Mouse (Mus musculus): ENCODE data around the gene Yju2. TPM values are rescaled to one million over a fixed set of nuclear protein-coding genes. Genes with fewer than 3 reads are reported as not detected.
"Not testable (repeated sequence)": the region's sequence is repeated elsewhere in the genome, so short reads cannot be mapped to it uniquely, and the experiment has no call there.

Gene Yju2
- total RNA-seq (2021), result 10 to 100 TPM; 16.7 to 20.1 TPM
- long read RNA-seq, experiment 1, transcript Yju2-201 (8 exons, 1,660 nt), result major isoform, 11 of 31 reads
- long read RNA-seq, experiment 1, partial matches to known transcripts, result 14 of 31 reads
- long read RNA-seq, experiment 1, other reads (novel, unspliced or antisense), result 4 of 31 reads
- long read RNA-seq, experiment 2, transcript Yju2-201 (8 exons, 1,660 nt), result major isoform, 5 of 9 reads
- long read RNA-seq, experiment 2, partial matches to known transcripts, result 1 of 9 reads
- long read RNA-seq, experiment 2, other reads (novel, unspliced or antisense), result 1 of 9 reads

DNA sequence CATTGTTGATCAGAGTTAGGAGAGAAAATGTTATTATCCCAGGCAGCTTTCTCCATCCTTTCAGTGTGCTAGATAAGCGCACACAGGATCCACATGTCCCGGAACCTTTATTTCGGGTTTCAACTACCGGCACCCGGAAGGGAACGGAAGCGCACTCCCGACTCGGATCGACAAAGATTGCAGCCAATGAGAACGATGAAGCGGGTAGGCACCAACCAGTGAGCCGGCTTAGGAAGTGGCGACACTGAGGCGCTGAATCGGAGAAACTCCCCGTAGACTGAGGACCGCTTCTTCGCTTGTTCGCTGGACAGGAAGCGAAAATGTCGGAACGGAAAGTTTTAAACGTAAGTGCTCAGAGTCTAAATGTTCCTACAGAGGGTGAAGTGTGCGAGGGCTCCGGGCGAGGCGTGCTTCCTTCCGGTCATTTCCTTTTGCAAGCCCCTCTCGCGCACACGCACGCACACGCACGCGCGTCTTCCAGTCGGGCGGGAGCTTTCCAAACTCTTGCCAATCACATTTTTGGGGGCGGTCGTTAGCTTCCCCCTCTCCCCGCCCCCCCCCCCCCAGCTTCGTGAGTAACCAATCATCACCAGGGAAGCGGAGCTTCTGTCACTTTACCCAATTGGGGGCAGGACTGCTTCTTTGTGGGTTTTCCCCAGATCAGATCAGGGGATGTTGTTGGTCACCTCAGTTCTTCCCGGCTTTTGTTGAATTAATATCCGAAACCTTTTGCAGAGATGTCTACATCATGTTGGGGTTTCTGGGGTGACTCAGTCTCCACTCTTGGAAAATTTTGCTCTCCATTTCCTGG lies at the start of gene Yju2:
Yju2 (plus strand) TSS at position 182 of the 811 bp plus-strand sequence.
- peak; percentile 94 for DNase-seq

DNA sequence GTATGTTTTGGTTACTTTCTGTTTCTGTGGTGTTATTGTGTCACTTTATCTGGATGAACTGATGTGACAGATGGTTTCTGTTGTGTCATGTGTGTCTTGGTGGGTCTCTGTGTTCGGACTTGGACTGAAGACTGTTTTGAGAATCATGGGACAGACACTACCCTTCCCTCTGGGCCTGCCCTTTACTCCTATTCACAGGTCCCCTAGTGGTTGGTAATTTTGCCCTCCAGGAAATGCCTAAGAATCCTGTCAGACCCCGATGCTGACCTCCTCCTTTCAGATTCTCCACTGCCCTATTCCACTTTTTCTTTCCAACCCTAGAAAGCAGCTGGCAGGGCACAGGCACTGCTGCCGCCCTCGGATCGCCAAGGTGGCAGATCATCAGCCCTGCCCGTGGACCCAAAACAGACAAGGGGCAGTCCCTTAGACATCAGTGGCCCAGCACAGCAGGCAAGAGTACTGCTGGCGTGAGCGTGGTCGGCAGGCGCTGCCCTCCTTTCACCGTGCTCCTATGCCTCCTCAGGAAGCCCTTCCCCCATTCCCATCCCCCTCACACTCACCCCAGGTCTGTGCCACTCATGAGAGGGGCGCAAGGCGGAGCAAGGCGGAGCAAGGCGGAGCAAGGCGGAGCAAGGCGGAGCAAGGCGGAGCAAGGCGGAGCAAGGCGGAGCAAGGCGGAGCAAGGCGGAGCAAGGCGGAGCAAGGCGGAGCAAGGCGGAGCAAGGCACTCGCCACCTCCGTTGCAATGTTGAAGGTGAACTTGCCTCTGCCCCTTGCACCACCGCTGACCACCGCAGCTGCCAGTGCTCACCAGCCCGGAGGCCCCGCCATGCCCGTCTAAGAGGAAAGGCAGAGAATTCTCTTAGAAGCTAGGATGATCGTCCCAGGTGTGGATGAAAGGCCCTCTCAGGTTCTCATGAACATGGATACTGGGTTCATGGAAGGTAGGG lies 27.1 kb upstream of the Yju2 start:
- peak; percentile 67 for DNase-seq

DNA sequence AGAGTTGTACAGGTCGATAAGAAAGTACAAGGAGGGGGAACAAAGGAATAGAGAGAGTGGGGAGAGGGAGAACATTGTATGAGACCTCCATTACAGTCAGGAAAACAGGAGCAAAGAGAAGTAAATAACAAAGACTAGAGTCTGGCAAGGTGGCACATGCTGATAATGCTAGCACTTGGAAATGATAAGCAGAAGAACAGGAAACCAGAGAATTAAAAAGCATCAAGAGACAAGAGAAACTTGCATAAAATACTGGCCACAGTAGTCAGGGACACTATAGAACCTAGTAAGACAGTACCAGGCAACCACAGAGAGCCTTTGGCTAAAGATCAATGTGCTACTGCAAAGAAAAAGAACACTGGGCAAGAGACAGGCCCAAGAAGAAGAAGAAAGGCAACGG lies 26.3 kb upstream of the Yju2 start:
- DNase-seq, result no peak

DNA sequence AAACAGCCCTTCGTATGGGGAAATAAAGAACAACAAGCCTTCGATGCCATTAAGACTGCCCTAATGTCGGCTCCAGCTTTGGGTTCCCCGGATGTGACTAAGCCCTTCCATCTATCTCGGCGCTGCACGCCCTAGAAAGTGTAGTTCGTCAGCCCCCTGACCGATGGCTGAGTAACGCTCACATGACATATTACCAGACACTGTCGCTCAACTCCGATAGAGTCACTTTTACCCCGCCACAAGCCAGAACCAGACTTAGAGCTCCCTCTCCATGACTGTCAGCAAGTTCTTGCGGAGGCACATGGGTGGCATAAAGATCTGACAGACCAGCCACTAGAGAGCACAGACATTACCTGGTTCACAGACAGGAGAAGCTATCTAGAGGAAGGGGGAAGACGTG lies 25.7 kb upstream of the Yju2 start:
- DNase-seq, result no peak

DNA sequence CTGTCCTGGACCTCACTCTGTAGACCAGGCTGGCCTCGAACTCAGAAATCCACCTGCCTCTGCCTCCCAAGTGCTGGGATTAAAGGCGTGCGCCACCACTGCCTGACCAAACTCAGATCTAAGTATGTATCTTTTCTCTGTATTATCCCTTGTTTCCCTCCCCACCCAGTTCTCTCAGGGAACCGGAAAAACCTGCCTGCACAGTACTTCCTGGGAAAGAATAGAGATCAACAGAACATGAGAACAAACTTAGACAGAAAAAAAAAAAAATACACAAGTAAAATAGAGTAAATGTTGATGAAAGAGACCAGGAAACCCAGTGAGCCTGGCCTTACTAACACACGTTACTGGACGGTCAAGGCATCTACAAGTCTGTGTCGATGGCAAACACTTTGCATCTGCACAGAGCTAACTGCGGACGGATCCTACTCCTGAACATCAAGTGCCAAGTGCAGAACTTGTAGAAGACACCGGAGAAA lies 14.5 kb upstream of the Yju2 start:
- not testable (repeated sequence) for DNase-seq

DNA sequence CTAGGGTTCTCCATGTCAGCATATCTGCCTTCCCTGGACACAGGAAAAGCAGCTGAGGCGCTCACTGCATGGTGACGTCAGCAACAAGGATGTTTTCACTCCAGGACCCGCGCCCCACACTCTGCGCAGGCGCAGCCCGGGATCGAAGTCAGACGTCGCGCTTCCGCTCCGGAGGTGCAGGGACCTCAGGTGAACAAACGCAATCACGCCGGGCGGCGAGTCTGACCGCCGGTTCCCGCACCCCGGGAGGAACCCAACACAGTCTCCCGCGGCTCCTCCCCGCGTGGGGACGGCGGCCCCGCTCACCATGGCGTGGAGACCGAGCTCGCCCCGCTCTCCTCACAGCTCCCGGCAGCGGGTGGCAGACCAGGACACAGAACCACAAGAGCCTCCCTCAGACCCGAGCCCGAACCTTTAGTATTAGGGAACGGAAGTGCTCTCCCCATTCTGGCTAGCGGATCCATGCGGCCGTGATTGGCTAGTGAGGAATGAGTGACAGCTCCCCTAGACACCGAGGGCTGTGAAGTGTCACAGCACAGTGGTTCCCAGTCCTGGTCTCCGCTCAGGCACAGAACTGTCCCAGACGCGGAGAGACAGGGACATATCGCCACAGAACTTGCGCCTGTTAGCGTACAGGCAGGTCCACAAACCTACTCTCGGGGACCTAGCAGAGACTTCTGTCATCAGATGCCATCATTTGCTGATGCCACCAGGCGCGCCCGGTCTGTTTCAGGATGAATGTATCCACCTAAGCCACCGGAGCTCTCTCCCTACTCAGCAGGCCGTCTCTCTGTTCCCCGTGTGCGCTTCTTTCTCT lies 13.8 kb upstream of the Yju2 start:
- DNase-seq, result peak; percentile 95

DNA sequence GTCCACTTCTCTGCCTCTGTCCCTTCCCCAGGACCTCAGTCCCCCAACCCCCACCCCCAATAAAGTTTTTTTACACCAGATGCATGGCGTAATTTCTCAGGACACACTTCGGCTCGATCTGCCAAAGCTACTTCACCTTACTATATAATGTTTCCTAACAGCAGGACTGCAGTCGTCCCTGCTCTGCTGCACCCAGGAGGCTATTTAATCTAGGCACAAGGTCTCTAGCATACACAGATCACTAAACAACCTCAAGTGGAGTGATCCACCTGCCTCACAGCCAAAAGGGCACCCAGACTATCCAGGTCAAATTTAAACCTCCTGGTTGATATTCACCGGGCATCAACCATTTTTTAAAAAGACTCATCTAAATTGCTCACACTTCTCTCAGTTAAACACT lies 13.2 kb upstream of the Yju2 start:
- DNase-seq, result peak; percentile 16

DNA sequence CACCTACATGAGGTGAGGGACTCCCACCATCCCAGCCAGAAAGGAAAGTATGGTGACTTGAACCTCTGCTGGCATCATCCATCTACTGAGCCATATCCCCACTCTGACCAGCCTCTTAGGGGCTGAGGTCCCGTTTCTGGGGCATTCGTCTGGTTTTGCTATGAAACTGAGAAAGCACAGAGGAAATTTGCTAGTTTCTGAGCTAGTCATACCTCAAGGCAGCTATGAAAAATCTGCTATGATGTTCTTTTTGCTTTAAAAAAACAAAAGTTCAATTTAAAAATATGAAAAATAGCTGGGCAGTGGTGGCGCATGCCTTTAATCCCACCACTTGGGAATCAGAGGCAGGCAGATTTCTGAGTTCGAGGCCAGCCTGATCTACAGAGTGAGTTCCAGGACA lies 10.3 kb upstream of the Yju2 start:
- no peak for DNase-seq

DNA sequence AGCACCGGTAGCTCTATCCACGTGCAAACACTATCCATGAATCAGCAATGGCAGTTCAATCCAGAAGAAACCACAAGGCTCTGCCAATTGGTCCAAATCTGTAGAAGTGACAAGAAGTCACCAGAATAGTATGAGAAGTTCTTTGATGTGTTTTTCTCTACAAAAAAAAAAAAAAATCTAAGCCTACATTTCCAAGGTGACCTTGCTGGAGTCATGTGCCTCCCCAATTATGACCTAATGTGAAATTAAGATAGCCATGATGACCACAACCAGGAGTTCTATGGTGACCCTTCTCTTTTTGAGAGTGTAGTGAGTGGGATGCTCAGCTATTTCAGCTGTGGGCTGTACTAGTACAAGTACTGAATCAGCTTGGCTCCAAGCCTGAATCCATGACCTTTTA lies 9.5 kb upstream of the Yju2 start, which contains the start of gene Zfp119b:
Zfp119b (minus strand) TSS at position 101 of the 400 bp plus-strand sequence.
- DNase-seq, result no peak

DNA sequence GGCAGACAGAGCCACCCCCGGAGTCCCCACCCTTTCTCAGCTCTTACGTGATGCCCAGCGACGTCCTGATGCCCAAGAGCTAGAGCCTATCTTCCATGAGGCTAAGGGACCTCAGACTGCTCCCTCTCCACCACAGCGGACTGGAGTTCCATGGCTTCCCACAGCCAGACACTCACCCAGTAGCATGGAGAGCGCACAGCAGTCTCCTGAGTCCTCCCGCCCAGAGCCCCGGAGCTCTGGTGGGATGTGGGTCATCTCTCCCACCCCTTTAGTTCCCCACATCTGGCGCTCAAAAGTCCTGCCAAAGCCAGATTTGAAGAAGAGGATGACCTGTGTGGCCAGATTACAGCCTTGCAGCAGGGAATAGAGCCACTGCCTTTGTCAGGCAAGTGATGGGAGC lies 8.3 kb upstream of the Yju2 start:
- no peak for DNase-seq

DNA sequence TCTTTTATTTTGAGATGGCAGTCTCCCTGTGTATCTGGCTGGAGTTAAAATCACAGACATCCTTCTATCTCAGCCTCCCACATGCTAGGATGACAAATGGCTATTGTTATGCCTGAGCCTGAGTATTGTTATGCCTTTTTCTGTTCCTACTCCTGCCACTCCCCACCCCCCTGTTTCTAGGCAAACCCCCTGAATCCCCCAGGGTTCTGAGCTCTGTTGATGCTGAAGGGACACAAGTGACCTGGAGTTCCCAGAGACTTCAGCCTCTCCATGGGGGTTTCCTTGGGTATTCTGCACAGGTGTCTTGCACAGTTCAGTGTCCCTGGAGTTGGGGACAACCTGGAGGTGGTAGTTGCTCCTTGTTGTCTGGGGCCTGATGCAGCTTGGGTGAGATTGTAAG lies 6.9 kb upstream of the Yju2 start:
- no peak for DNase-seq

DNA sequence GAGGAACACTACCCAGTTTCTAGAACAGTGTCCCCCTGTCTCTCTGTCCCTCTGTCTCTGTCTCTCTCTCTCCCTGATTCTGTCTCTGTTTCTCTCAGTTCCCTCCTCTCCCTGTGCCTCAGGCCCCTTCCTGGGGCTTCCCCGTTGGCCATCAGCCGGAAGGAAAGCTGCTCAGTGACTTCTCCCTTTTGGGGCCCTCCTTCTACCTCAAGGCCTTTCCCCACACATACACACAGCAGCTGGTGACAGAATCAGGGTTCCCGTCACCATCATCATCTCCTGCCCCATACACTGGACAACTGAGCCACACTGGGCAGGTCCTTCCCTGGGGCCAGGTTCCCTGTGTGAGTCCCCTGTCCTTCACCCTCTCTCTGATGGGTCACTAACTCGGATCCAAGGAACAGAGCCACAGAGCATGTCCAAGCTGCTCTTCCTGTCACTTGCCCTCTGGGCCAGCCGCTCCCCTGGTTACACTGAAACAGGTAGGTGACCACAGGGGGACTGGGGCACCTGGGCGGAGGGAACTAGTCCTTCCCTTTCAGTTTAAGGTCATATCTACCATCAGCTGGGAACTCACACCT lies 6.4 kb upstream of the Yju2 start, which contains the start of gene Ebi3:
Ebi3 (plus strand) TSS at position 194 of the 581 bp plus-strand sequence.
- DNase-seq, result peak; percentile 3

DNA sequence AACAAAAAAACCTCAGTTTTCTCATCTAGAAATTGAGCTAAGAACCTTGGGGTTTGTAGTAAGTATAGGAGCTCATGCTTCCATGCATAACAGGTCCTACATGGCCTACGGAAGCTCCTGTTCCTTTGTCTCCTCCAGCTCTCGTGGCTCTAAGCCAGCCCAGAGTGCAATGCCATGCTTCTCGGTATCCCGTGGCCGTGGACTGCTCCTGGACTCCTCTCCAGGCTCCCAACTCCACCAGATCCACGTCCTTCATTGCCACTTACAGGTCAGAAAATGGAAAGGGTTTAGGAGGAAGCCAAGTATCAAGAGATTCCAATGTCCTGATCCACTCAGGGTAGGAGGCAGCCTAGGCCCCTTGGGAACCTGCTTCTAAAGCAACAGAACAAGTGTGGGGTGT lies 5.1 kb upstream of the Yju2 start:
- DNase-seq, result peak; percentile 0

DNA sequence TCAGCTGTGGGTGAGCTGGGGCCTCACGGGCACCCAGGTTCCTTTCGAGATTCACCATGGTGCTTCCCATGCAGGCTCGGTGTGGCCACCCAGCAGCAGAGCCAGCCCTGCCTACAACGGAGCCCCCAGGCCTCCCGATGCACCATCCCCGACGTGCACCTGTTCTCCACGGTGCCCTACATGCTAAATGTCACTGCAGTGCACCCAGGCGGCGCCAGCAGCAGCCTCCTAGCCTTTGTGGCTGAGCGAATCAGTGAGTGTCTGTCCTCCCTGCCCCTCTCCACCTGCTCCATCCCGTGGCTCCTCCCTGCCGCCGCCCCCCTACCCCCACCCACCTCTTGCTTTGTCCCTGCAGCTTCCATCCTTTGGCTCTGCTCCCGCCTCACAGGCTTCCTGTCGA lies 4.7 kb upstream of the Yju2 start:
- no peak for DNase-seq

DNA sequence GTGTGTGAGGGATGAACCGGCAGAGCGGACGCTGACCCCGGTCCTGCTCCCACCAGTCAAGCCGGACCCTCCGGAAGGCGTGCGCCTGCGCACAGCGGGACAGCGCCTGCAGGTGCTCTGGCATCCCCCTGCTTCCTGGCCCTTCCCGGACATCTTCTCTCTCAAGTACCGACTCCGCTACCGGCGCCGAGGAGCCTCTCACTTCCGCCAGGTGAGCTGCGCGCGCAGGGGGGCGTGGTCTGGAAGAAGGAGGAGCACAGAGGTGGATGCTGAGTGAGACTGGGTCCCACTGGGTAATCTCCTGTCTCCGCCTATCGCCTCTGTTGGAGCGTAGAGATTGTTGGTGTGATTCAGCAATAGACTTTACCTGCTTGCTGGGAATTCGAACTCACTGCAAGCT lies 2.8 kb upstream of the Yju2 start:
- DNase-seq, result peak; percentile 76

DNA sequence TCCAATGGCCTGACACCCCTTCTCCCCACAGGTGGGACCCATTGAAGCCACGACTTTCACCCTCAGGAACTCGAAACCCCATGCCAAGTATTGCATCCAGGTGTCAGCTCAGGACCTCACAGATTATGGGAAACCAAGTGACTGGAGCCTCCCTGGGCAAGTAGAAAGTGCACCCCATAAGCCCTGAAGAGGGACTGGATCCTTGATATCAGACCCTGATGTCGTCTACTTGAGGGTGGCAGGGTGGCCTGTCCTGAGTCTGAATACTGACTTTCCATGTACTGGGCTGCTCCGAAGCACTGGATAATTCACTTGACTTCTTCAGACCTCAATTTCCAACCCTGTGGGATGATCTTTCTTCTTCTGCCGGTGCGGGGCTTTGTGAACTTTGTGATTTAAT lies 2.3 kb upstream of the Yju2 start:
- DNase-seq, result no peak

DNA sequence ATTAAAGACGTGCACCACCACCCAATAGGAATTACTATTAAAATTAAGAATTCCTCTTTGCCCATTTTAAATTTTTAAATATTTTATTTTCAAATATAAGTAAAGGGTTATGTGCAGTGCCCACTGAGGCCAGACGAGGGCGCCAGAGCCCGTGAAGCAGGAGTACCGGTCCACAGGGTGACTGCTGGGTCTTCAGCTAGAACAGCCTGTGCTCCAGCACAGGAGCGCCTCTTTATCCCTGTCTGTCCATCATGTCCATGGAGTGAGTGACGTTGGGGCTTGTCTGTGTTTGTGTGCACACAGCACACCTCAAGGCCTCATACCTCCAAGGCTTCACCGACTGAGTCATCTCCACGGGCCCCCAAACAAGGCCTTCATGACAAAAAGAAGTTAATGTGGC lies 1.7 kb upstream of the Yju2 start:
- peak; percentile 87 for DNase-seq

DNA sequence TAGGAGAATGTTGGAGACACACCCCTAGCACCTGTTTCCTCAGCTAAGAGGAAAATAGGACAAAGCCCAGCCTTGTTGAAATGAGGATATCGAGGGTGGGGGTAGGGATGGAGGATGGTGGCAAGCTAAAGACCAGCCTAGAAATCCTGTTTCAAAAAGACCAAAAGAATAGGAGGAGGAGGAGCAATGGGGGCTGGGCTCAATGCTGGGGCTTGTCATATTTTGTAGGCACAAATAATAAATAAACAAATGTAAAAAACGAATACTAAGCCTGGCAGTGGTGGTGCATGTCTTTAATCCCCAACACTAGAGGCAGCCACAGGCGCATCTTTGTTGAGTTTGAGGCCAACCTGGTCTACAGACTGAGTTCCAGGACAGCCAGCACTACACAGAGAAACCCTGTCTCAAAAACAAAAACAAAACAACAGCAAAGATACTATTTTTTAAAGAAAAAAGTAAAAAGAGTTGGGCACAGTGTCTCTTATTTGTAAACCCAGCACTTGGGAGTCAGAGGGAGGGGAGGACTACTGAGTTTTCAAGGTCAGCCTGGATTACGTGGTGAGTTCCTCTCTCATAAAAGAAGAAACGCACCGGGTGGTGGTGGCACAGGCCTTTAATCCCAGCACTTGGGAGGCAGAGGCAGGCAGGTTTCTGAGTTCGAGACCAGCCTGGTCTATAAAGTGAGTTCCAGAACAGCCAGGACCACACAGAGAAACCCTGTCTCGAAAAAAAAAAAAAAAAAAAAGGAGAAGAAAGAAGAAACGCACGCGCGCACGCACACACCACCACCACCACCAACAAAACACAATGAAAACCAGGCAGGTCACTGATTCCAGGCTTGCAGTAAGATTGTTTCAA lies 944 bp upstream of the Yju2 start:
- DNase-seq, result no peak

DNA sequence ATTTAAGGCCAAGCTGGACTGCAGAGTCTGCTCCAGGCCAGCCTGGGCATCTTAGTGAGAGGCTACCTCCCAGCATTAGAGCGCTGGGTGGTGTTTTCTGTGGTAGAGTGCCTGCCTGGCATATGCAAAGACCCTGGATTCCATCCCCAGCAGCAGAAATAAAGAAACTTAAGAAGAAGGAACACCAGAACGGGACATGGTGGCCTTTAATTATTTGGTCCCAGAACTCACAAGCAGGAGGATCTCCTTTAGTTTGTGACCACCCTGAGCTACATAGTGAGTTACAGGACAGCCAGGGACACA lies 364 bp upstream of the Yju2 start:
- no peak for DNase-seq

Measured in adrenal gland, postnatal 10 days (tissue).